Mouse (Mus musculus): ENCODE measurements around the gene Arid3b.

The Arid3b gene

DNA sequence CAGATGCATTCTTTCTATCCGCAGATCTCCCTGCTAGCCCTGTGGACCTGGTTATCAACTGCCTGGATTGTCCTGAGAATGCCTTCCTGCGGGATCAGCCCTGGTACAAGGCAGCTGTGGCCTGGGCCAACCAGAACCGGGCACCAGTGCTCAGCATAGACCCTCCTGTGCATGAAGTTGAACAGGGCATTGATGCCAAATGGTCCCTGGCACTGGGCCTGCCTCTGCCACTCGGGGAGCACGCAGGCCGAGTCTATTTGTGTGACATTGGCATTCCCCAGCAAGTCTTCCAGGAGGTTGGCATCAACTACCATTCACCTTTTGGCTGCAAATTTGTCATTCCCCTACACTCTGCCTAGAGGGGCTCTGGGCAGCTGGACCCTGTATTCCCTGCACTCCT lies 88.5 kb downstream of the Arid3b start:
- DNase-seq (ENCODE audit: low spot score): no peak

DNA sequence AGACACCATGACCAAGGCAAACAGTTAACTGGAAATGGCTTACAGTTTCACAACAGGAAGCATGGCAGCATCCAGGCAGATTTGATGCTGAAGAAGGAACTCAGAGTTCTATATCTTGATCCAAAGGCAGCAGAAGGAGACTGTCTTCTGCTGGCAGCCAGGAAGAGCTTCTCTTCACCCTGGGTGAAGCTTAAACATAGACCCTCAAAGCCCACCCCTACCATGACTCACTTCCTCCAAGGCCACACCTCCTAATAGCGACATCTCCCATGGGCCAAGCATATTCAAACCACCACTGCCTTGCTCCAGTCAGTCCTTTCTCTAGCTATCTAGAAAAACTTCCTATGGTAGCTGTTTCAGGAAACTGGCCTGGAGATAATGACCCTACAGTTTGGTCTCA lies 89.5 kb downstream of the Arid3b start:
- DNase-seq (ENCODE audit: low spot score): no peak

- peak; percentile 43 for DNase-seq (ENCODE audit: low spot score)
These were observed 92.0 kb downstream of the Arid3b start for GRCm38 (mm10) chr9:57744462-57745091.
